29 mouse cellular contexts compared by ENCODE assay signal in genomic region chr4:21267302-21267701, GRCm38 (mm10).
A peak's percentile ranks its signal among the peaks of the same experiment; 100 is the strongest.
DNase-seq lines count a peak whose midpoint lies in the region; ATAC-seq and TF ChIP-seq lines count a peak whose summit lies in the region.
"Had no signal": no experiment of that assay in that cellular context is flagged by ENCODE, and none has a peak within 500 bp of the region (broad histone marks: within the 10 kb centered on the region; RNA-seq: fewer than 3 reads in every experiment).

No protein-coding gene starts in this region.

- H3K4me2 ChIP-seq in kidney, embryonic 15.5 days = no peak overlapping the region
- no peak overlapping the region for H3K4me2 ChIP-seq in forebrain, embryonic 13.5 days
- no peak overlapping the region for H3K4me2 ChIP-seq in liver, postnatal 0 days (ENCODE audit: low read depth, low read length)
- H3K4me2 ChIP-seq: embryonic facial prominence, embryonic 15.5 days; heart, embryonic 11.5 days; hindbrain, embryonic 13.5 days; lung, embryonic 14.5 days; midbrain, embryonic 11.5 days had no signal

- DNase-seq in kidney, adult 9 months = peak; percentile 35
- DNase-seq in brain, embryonic 14.5 days (ENCODE audit: low read depth) = peak; percentile 76
- DNase-seq in mesoderm, embryonic 11.5 days (ENCODE audit: low read depth, low spot score) = peak; percentile 1
- no peak for DNase-seq in liver, postnatal 0 days
- DNase-seq in left cerebral cortex, adult 18-20 months (ENCODE audit: low spot score in 2 of 2) = no peak
- DNase-seq: adrenal gland, postnatal 10 days; B cell, adult 2 months; cerebellum, adult 18-20 months; cerebellum, postnatal 10 days; gastrocnemius, postnatal 36 days; heart, adult 18-20 months; heart, postnatal 36 days; kidney, postnatal 4 days; liver; lung, embryonic 14.5 days; lung, postnatal 14 days; retina, postnatal 1 day; right cerebral cortex, postnatal 14 days; thymus, postnatal 14 days had no signal

- no peak for ATAC-seq in kidney, embryonic 15.5 days (replicated peaks; ENCODE audit: low FRiP score)
- peak; percentile 74; the same call in 1 of the 2 replicates for ATAC-seq in forebrain, embryonic 13.5 days
- ATAC-seq in liver, postnatal 0 days = no peak
- ATAC-seq: intestine, postnatal 0 days had no signal

- no peak overlapping the region for H3K4me3 ChIP-seq in kidney, embryonic 15.5 days (replicated peaks)
- no peak overlapping the region for H3K4me3 ChIP-seq in forebrain, embryonic 13.5 days
- no peak overlapping the region for H3K4me3 ChIP-seq in liver, postnatal 0 days (ENCODE audit: low read depth, low read length)
- H3K4me3 ChIP-seq: embryonic facial prominence, embryonic 15.5 days; hindbrain, embryonic 13.5 days had no signal

- H3K36me3 ChIP-seq in kidney, embryonic 15.5 days = no peaks in the 10 kb centered on the region
- no peaks in the 10 kb centered on the region for H3K36me3 ChIP-seq in forebrain, embryonic 13.5 days (ENCODE audit: poor library complexity, severe bottlenecking)
- H3K36me3 ChIP-seq in liver, postnatal 0 days (replicated peaks; ENCODE audit: insufficient read depth, low read length) = no peaks in the 10 kb centered on the region
- H3K36me3 ChIP-seq: embryonic facial prominence, embryonic 15.5 days; hindbrain, embryonic 13.5 days had no signal

- 65% methylated on average over 2 of the region's 2 CpGs for WGBS in kidney, embryonic 15.5 days
- 9% methylated on average over 2 of the region's 2 CpGs for WGBS in forebrain, embryonic 13.5 days
- WGBS in liver, postnatal 0 days (ENCODE audit: insufficient replicate concordance) = 67% methylated on average over 2 of the region's 2 CpGs

- H3K27ac ChIP-seq in kidney, embryonic 15.5 days = no peak overlapping the region
- H3K27ac ChIP-seq in forebrain, embryonic 13.5 days = no peak overlapping the region
- H3K27ac ChIP-seq in liver, postnatal 0 days (ENCODE audit: low read depth) = no peak overlapping the region
- H3K27ac ChIP-seq: embryonic facial prominence, embryonic 15.5 days; hindbrain, embryonic 13.5 days; kidney, postnatal 0 days; liver, embryonic 14.5 days had no signal

- H3K9me3 ChIP-seq in kidney, embryonic 15.5 days (replicated peaks) = no peaks in the 10 kb centered on the region
- no peaks in the 10 kb centered on the region for H3K9me3 ChIP-seq in forebrain, embryonic 13.5 days (replicated peaks)
- H3K9me3 ChIP-seq in liver, postnatal 0 days (ENCODE audit: low read length) = no peaks in the 10 kb centered on the region
- H3K9me3 ChIP-seq: embryonic facial prominence, embryonic 15.5 days; hindbrain, embryonic 13.5 days had no signal

- H3K27me3 ChIP-seq in kidney, embryonic 15.5 days = no peaks in the 10 kb centered on the region
- no peaks in the 10 kb centered on the region for H3K27me3 ChIP-seq in forebrain, embryonic 13.5 days
- H3K27me3 ChIP-seq in liver, postnatal 0 days (ENCODE audit: insufficient read depth, low read length) = no peaks in the 10 kb centered on the region
- H3K27me3 ChIP-seq: CH12.LX; embryonic facial prominence, embryonic 15.5 days; hindbrain, embryonic 13.5 days had no signal

- TF ChIP-seq POLR2A in brain, embryonic 14.5 days (IDR thresholded peaks at IDR 0.05; ENCODE audit: borderline replicate concordance, extremely low read depth, insufficient read depth, insufficient read length, poor library complexity, severe bottlenecking) = no peak

- no peaks in the 10 kb centered on the region for H3K4me1 ChIP-seq in kidney, embryonic 15.5 days
- H3K4me1 ChIP-seq in forebrain, embryonic 13.5 days = no peaks in the 10 kb centered on the region
- no peaks in the 10 kb centered on the region for H3K4me1 ChIP-seq in liver, postnatal 0 days (ENCODE audit: insufficient read depth)
- H3K4me1 ChIP-seq: embryonic facial prominence, embryonic 15.5 days; hindbrain, embryonic 13.5 days had no signal

- H3K9ac ChIP-seq in kidney, embryonic 15.5 days = no peak overlapping the region
- no peak overlapping the region for H3K9ac ChIP-seq in forebrain, embryonic 13.5 days
- no peak overlapping the region for H3K9ac ChIP-seq in liver, postnatal 0 days (replicated peaks)
- H3K9ac ChIP-seq: embryonic facial prominence, embryonic 15.5 days; hindbrain, embryonic 13.5 days; liver, embryonic 14.5 days; lung, embryonic 14.5 days had no signal

- no peak for TF ChIP-seq CTCF in brain, embryonic 14.5 days (IDR thresholded peaks at IDR 0.05; ENCODE audit: borderline replicate concordance, extremely low read depth, insufficient read depth, insufficient read length)
- no peak for TF ChIP-seq CTCF in liver, postnatal 0 days (IDR thresholded peaks at IDR 0.05; ENCODE audit: low read depth)

- no peak for TF ChIP-seq EP300 in liver, postnatal 0 days (IDR thresholded peaks at IDR 0.05; ENCODE audit: low read depth)

Comparison
In these comparisons a context has a peak if more than half of its experiments do, and no peak if none do; other contexts are left out.
1. DNase-seq: peak in kidney, adult 9 months (single experiment), brain, embryonic 14.5 days (single experiment) and mesoderm, embryonic 11.5 days (single experiment); none in liver, postnatal 0 days (single experiment) and left cerebral cortex, adult 18-20 months (0 of 2).